Mouse (Mus musculus): ENCODE results near the gene Mbtd1. TPM values are rescaled to one million over a fixed set of nuclear protein-coding genes. Genes with fewer than 3 reads are reported as not detected.

Mbtd1 gene
- polyA plus RNA-seq, 1 experiment from 2014 or later: 19.3 TPM

GRCm38 (mm10) chr11:93987026-93987425 lies 101.4 kb downstream of the Mbtd1 start:
- H3K4me3 ChIP-seq (ENCODE audit: inconsistent target): no peak overlapping the region
- H3K79me2 ChIP-seq (ENCODE audit: inconsistent target): no peaks in the 10 kb centered on the region
- H3K27ac ChIP-seq: peak overlapping the region; percentile 82
- 73% methylated on average over 4 of the region's 4 CpGs for WGBS (ENCODE audit: missing documents)
- no peaks in the 10 kb centered on the region for H3K36me3 ChIP-seq (ENCODE audit: inconsistent target)

- peak overlapping the region; percentile 82 for H3K27ac ChIP-seq
- WGBS (ENCODE audit: missing documents): 11% methylated on average over 8 of the region's 8 CpGs
- no peak overlapping the region for H3K4me3 ChIP-seq (ENCODE audit: inconsistent target)
- no peaks in the 10 kb centered on the region for H3K36me3 ChIP-seq (ENCODE audit: inconsistent target)
- no peaks in the 10 kb centered on the region for H3K79me2 ChIP-seq (ENCODE audit: inconsistent target)
Measured at GRCm38 (mm10) chr11:93987625-93988327, 102.1 kb downstream of the Mbtd1 start.

- WGBS (ENCODE audit: missing documents): 84% methylated on average over 12 of the region's 12 CpGs
- H3K79me2 ChIP-seq (ENCODE audit: inconsistent target): no peaks in the 10 kb centered on the region
- peak overlapping the region; percentile 82 for H3K27ac ChIP-seq
- H3K4me3 ChIP-seq (ENCODE audit: inconsistent target): no peak overlapping the region
- no peaks in the 10 kb centered on the region for H3K36me3 ChIP-seq (ENCODE audit: inconsistent target)
Measured at GRCm38 (mm10) chr11:93988328-93989062, 102.8 kb downstream of the Mbtd1 start.

GRCm38 (mm10) chr11:93994531-93994930 lies 108.9 kb downstream of the Mbtd1 start:
- Histone ChIP-seq H3K36me3 (ENCODE audit: inconsistent target) (no peaks in the 10 kb centered on the region), H3K79me2 (ENCODE audit: inconsistent target) (peaks cover 30% of the 10 kb centered on the region), H3K4me3 (ENCODE audit: inconsistent target) (peak overlapping the region; percentile 63; the same call in 1 of the 2 replicates), H3K27ac (peak overlapping the region; percentile 100)
- WGBS (ENCODE audit: missing documents): 65% methylated on average over 5 of the region's 5 CpGs

- Histone ChIP-seq H3K36me3 (ENCODE audit: inconsistent target) (no peaks in the 10 kb centered on the region), H3K27ac (peak overlapping the region; percentile 100), H3K79me2 (ENCODE audit: inconsistent target) (peaks cover 37% of the 10 kb centered on the region), H3K4me3 (ENCODE audit: inconsistent target) (peak overlapping the region; percentile 63)
- WGBS (ENCODE audit: missing documents): 2% methylated on average over 13 of the region's 15 CpGs
Measured at GRCm38 (mm10) chr11:93995111-93995719, 109.6 kb downstream of the Mbtd1 start.

- Histone ChIP-seq H3K4me3 (ENCODE audit: inconsistent target) (peak within 1 kb of the TSS; percentile 63), H3K79me2 (ENCODE audit: inconsistent target) (peaks cover 43% of the 10 kb centered on the region), H3K36me3 (ENCODE audit: inconsistent target) (no peaks in the 10 kb centered on the region), H3K27ac (peak within 1 kb of the TSS; percentile 100)
- under 1% methylated on average over 56 of the region's 70 CpGs for WGBS (ENCODE audit: missing documents)
Measured at GRCm38 (mm10) chr11:93995720-93996305, 110.2 kb downstream of the Mbtd1 start, which contains the start of gene Spag9. Gene Spag9, plus strand, starts transcription at chr11:93996091.

Other genes starting within 250 kb of the Mbtd1 start
- gene Utp18, start 86 bp upstream of the Mbtd1 start, polyA plus RNA-seq (2018): 15.8 to 32.3 TPM (median 16.0 TPM) in 3 replicates
- gene Nme2, start 70.4 kb downstream of the Mbtd1 start, polyA plus RNA-seq (2018): 187 to 466 TPM (median 286 TPM) in 3 replicates
- 6.1 to 48.7 TPM (median 16.9 TPM) in 3 replicates for gene Gm20390, start 82.4 kb downstream of the Mbtd1 start, polyA plus RNA-seq (2018)
- gene Nme1, start 82.7 kb downstream of the Mbtd1 start, polyA plus RNA-seq (2018): 32.9 to 71.2 TPM (median 46.6 TPM) in 3 replicates
- gene Spag9, start 110.2 kb downstream of the Mbtd1 start, polyA plus RNA-seq (2018): 47.8 to 52.5 TPM (median 51.8 TPM) in 3 replicates

Measured in macrophage (primary cell).